Mouse (Mus musculus) inflammation-experienced regulatory T-cells, adult 6 months (primary cell): ENCODE results near the gene Igsf1. TPM values are rescaled to one million over a fixed set of nuclear protein-coding genes. Genes with fewer than 3 reads are reported as not detected.

Source experiments
- ATAC-seq: one replicate; pipeline ENCODE4 v1.8.0; 2017
- polyA plus RNA-seq, 3 experiments: library from polyadenylated mRNA; unstranded; fragments of 100-300 nt; shearing (Covaris generic); gene quantifications; one replicate each; pipeline ENCODE4 v1.2.1; 2017

Gene Igsf1
- polyA plus RNA-seq: not detected

DNA sequence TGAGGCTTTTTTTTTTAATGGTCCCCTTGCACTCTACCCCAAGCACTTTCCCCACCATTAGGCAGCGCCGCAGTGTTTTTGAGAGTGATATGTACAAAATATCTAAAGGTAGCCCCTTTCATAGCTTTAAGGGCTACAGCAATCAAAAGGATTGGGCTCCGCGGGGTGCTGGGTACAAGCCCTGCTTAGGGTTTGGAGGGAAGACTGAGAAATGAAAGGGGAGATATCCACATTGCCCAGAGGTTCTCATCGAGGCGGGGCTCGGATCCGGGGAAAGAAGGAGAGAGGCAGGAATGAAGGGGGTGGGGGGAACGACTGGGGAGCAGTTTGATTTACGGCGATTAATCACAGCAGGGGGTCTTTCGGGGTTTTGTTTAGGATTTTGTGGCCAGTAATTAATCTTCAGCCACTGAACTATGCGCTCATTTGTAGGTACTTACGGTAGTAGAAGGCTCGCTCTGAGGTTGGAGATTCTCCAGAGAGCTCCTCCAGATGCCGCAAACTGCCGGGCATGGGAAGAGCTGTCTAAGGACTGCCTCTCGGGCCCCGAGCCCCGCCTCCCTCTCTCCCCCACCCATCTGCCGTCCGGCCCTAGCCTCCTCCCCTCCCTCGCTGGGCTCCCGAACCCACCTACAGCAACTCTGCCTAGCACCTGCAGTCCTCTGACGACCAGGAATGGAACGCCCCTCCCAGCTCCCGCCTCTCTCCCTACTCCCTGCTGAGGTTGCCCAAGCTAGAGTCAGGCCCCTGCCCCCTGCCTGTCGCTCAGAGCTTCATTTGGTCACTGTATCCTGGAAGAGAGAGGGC is at the start of gene Igsf1:
Gene Igsf1 (minus strand): TSS at position 537 of the 807 bp plus-strand sequence.
- ATAC-seq: no peak

DNA sequence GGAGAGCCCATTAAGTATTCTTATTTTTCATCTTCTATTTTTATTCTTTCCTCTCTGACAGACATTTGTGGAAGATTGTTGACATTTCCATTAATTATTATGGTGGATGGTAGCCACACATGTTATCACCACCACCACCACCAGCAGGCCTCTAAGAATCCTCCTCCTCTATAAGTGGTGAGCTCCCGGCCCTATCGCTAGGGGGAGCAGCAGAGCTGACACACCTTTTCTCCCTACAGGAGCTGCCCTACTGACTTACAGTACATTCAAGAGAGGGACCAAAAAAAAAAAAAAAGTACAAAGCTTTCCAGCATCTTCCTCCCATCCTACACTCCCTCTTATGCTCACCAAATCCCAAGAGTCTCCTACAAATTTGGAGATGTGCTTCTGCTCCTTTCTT is 26.7 kb downstream of the Igsf1 start:
- ATAC-seq: no peak

DNA sequence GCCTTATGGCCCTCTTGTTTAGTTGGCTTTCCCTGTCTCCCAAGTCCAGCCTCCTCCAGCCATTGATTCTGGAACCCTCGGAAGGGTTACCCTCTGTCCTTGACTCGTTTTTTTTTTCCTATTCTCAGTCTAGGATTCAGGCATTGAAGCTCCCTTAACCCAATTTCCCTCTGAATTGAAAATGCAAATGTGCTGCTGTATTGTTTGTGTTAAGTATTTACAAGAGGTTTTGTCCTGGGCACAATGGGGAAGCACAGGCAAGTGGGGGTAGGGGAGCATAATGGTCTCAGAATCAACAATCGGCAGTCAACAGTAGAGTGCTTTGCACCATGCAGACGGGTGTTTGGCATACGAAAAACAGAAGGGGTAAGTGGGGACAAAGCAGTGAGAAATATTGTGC is 52.4 kb downstream of the Igsf1 start:
- no peak for ATAC-seq

DNA sequence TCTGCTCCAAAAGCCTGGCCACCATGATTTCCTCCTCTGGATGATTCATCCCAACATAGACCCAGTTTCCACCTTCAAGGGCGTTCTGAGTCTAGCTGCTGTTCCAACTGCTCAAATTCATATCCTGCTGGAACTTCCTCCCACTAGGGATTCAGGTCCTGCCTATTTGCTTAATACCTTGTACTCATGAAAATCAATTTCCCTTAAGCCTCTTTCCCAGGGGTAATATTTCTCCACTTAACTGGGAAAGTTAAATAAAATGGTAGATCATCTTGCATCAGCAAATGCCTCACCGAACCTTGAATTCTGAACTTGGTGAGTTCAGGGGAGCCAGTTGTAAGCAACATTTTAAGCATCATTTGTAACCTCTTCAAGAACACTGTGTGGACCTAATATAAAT is 62.6 kb downstream of the Igsf1 start, which contains the start of gene Olfr1321:
Gene Olfr1321 (minus strand): TSS at position 101 of the 400 bp plus-strand sequence.
- ATAC-seq: no peak

Other genes with a start within 250 kb of the Igsf1 start
- not detected for gene Olfr1320, start 125.4 kb downstream of the Igsf1 start, polyA plus RNA-seq
- not detected for gene Olfr1321, start 62.7 kb downstream of the Igsf1 start, polyA plus RNA-seq
- not detected for gene Olfr1322, start 93.7 kb upstream of the Igsf1 start, polyA plus RNA-seq
- not detected for gene Olfr1323, start 221.6 kb upstream of the Igsf1 start, polyA plus RNA-seq